Mouse (Mus musculus) heart, adult 2 months (tissue): ENCODE results near the gene Mcfd2.

Experiments
- CTCF ChIP-seq: fragments of 200-600 bp; IDR thresholded peaks from 2 replicates; pipeline ENCODE4 v1.8.1; 2022; ENCODE audit warnings: antibody characterized with exemption, mild to moderate bottlenecking, moderate library complexity
- EP300 ChIP-seq: fragments of 200-500 bp; IDR thresholded peaks from 2 replicates; pipeline ENCODE4 v1.6.1; 2011; ENCODE audit warnings: low read depth, low read length, control low read depth; ENCODE audit not compliant: insufficient read depth
- POLR2A ChIP-seq: fragments of 200-500 bp; IDR thresholded peaks from 2 replicates; pipeline ENCODE4 v1.6.1; 2011; ENCODE audit warnings: mild to moderate bottlenecking, low read depth, low read length, control low read depth; ENCODE audit not compliant: insufficient read depth

- TF ChIP-seq CTCF (no peak), EP300 (no peak), POLR2A (no peak)
These were observed 58.9 kb downstream of the Mcfd2 start for GRCm38 (mm10) chr17:87206885-87207284.
